Mouse (Mus musculus) cerebellum, postnatal 25 days (tissue): ENCODE results near the gene Ect2.

ENCODE experiments used
- DNase-seq, 2 experiments: peaks; one replicate each; pipeline ENCODE4 v3.0.0; 2021; ENCODE audit warnings: mixed read lengths in 2 of 2

The Ect2 gene

DNA sequence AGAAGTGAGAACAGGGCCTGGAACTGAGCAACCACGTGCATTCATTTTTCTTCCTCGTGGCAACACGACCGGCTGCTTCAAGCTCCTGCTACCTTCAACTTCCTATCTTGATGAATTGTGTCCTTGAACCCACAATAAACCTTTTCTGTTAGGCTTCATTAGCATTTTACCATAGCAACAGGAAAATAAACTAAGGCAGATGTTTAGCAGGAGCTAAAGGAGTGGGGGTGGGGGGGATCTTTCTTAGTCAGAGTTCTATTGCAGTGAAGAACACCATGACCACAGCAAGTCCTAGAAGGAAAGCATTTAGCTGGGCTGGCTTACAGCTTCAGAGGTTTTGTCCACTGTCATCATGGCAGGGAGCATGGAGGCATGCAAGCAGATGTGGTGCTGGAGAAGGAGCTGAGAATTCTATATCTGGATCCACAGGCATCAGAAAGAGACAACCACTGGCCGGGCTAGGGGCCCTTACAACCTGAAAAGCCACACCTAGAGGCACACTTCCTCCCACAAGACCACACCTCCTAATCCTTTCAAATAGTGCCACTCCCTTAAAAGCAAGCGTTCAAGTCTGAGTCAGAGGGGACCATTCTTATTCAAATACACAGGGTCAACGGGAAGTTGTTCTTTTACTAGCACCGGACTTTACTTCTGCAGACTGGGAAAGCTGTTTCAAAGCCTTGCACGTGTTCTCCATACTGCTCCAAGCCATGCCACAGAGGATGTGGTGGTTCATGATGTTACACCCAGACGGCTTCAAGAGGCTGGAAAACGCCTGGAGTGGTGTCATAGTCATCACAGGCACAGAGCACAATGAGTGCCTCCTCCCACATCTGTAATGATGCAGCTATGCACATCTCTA, 90.0 kb downstream of the Ect2 start:
- DNase-seq = no peak

GRCm38 (mm10) chr3:27060441-27060840, 93.2 kb downstream of the Ect2 start:
- no peak for DNase-seq

DNA sequence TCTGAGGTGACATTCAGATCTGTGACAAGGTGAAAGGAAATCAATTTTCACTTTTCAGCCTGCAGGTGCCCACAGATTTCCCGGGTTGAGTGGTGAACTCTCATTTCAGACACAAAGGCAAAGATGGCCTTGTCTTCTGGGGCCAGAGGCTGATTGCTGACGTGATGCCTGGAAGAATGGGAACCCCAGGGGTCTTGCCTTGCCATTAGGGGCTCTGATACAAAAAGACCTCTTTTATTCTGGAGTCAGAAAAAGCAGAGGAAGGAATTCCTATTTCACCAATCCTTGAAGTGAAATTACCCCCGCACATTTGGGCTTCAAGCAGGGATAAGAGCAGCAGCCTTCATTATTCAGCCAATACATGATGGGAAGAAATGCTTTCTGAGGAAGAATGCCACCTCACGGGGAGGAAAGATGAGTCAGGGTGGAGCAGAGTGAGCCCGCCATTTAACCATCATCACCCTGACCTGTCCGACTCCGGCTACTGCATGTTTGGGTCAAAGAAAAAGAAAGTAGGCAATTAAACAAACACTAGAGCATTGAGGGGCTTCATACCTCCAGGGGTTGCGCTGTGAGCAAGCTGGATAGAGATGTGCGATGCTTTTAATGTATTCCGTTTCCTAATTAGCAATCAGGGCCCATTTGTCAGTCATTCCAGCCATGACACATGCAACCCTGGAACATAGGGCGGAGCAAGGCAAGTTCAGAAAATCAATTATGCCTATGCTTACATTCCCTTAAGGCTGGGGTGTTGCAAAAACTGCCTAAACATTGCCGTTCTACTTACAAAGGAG, 94.0 kb downstream of the Ect2 start:
- DNase-seq = no peak

GRCm38 (mm10) chr3:27055471-27055870, 98.2 kb downstream of the Ect2 start:
- no peak for DNase-seq

- DNase-seq = peak; percentile 20 to 50
Measured at GRCm38 (mm10) chr3:27054766-27055165, 98.9 kb downstream of the Ect2 start.
